Mouse (Mus musculus) cerebellum, adult 2 months (tissue): ENCODE data around the gene Med21.

Experiments used
- CTCF ChIP-seq: fragments of 200-500 bp; IDR thresholded peaks from 2 replicates; pipeline ENCODE4 v1.5.1; 2011; ENCODE audit warnings: low read depth, mild to moderate bottlenecking, control low read depth, low read length, moderate library complexity, borderline replicate concordance; ENCODE audit not compliant: insufficient read depth
- POLR2A ChIP-seq: fragments of 200-500 bp; IDR thresholded peaks from 2 replicates; pipeline ENCODE4 v1.6.1; 2011; ENCODE audit warnings: low read length, control low read depth, borderline replicate concordance; ENCODE audit not compliant: insufficient read depth

GRCm38 (mm10) chr6:146650013-146650412 lies 7.7 kb downstream of the Med21 start:
- TF ChIP-seq POLR2A (no peak), CTCF (no peak)
